Mouse (Mus musculus): ENCODE data around the gene P4ha1.

DNA sequence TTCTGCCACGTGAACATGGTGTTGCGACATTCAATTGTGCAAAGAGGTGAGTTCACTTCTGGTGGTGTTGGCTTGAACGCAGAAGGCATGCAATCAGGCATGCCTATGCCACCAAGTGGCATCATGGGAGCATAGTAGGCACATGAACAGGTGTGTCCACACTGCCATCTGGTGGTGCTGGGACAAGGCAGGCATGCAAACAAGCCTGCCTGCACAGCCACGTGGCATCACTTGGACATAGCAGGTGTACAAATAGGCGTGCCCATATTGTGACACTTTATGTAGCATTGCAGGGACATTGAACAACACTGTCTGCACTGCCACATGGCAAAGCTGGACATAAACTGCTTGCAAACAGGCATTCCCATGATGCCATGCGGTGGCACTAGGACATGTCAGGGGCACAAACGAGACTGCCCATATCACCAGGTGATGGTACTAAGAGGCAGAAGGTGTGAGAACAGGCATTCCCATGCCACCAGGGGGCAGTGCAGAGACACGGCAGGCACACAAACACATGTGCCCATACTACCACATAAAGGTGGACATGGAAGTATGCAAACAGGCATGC lies 27.8 kb upstream of the P4ha1 start:
- TF ChIP-seq EP300 (optimal IDR thresholded peaks at IDR 0.05) (no peak), CTCF (IDR thresholded peaks at IDR 0.05; ENCODE audit: low read depth) (peak; percentile 80)

Measured in stomach, postnatal 0 days (tissue).